Mouse (Mus musculus) cerebellum, adult 9-10 months (tissue): ENCODE results near the gene Myl9.
"Not testable (repeated sequence)": the region's sequence is repeated elsewhere in the genome, so short reads cannot be mapped to it uniquely, and the experiment has no call there.

ENCODE experiments used
- DNase-seq: peaks from one replicate; pipeline ENCODE4 v3.0.0; 2022

Gene Myl9

GRCm38 (mm10) chr2:156765593-156765992 lies 9.6 kb upstream of the Myl9 start:
- no peak for DNase-seq

GRCm38 (mm10) chr2:156766227-156767019 lies 8.8 kb upstream of the Myl9 start:
- DNase-seq, result no peak

- DNase-seq, result no peak
These were observed 8.1 kb upstream of the Myl9 start for GRCm38 (mm10) chr2:156767108-156767507.

GRCm38 (mm10) chr2:156769274-156769673 lies 5.9 kb upstream of the Myl9 start:
- no peak for DNase-seq

GRCm38 (mm10) chr2:156773470-156773869 lies 1.8 kb upstream of the Myl9 start:
- DNase-seq, result no peak

GRCm38 (mm10) chr2:156774035-156774737 lies 1.0 kb upstream of the Myl9 start:
- DNase-seq, result no peak

GRCm38 (mm10) chr2:156775455-156776435 lies 525 bp downstream of the Myl9 start:
- no peak for DNase-seq

GRCm38 (mm10) chr2:156776907-156777306 lies 1.7 kb downstream of the Myl9 start:
- no peak for DNase-seq

- no peak for DNase-seq
These were observed 2.2 kb downstream of the Myl9 start for GRCm38 (mm10) chr2:156777326-156778004.

- no peak for DNase-seq
These were observed 3.4 kb downstream of the Myl9 start for GRCm38 (mm10) chr2:156778571-156778970.

- no peak for DNase-seq
These were observed 3.8 kb downstream of the Myl9 start for GRCm38 (mm10) chr2:156779036-156779435.

GRCm38 (mm10) chr2:156779488-156779887 lies 4.3 kb downstream of the Myl9 start:
- no peak for DNase-seq

GRCm38 (mm10) chr2:156780129-156780528 lies 4.9 kb downstream of the Myl9 start:
- DNase-seq, result no peak

GRCm38 (mm10) chr2:156780752-156781151 lies 5.5 kb downstream of the Myl9 start:
- DNase-seq, result no peak

- no peak for DNase-seq
These were observed 6.1 kb downstream of the Myl9 start for GRCm38 (mm10) chr2:156781281-156781680.

- no peak for DNase-seq
These were observed 6.7 kb downstream of the Myl9 start for GRCm38 (mm10) chr2:156781836-156782480.

GRCm38 (mm10) chr2:156782481-156783348 lies 7.5 kb downstream of the Myl9 start:
- DNase-seq, result no peak

- DNase-seq, result no peak
These were observed 8.1 kb downstream of the Myl9 start for GRCm38 (mm10) chr2:156783349-156783728.

- DNase-seq, result no peak
These were observed 8.9 kb downstream of the Myl9 start for GRCm38 (mm10) chr2:156784016-156784585.

GRCm38 (mm10) chr2:156784891-156785290 lies 9.7 kb downstream of the Myl9 start:
- DNase-seq, result no peak

- DNase-seq, result not testable (repeated sequence)
These were observed 11.1 kb downstream of the Myl9 start for GRCm38 (mm10) chr2:156786369-156786768.
